Mouse (Mus musculus) embryonic facial prominence, embryonic 12.5 days (tissue): ENCODE data around the gene Lgals1. TPM values are rescaled to one million over a fixed set of nuclear protein-coding genes. Genes with fewer than 3 reads are reported as not detected.
A peak's percentile ranks its signal among the peaks of the same experiment; 100 is the strongest.

Source experiments
- ATAC-seq: fragments of 200-750 bp; cut with Nextera tagmentation; 2 replicates; pipeline ENCODE4 v1.8.0; 2017; ENCODE audit not compliant: insufficient number of reproducible peaks, insufficient read depth, low FRiP score, low TSS enrichment
- H3K27ac ChIP-seq: fragments of 300-500 bp; sonication (generic); 2 replicates; pipeline ENCODE4 v1.5.1; 2016; ENCODE audit warnings: mild to moderate bottlenecking
- H3K27me3 ChIP-seq: fragments of 300-500 bp; sonication (generic); 2 replicates; pipeline ENCODE4 v1.6.1; 2016; ENCODE audit warnings: mild to moderate bottlenecking, moderate library complexity
- H3K36me3 ChIP-seq: fragments of 300-500 bp; sonication (generic); 2 replicates; pipeline ENCODE4 v1.6.1; 2016; ENCODE audit warnings: mild to moderate bottlenecking
- H3K4me1 ChIP-seq: fragments of 300-500 bp; sonication (generic); 2 replicates; pipeline ENCODE4 v1.6.1; 2016
- H3K4me2 ChIP-seq: fragments of 300-500 bp; sonication (generic); replicated peaks from 2 replicates; pipeline ENCODE4 v1.6.1; 2016; ENCODE audit warnings: mild to moderate bottlenecking, moderate library complexity
- H3K4me3 ChIP-seq: fragments of 300-500 bp; sonication (generic); 2 replicates; pipeline ENCODE4 v1.5.1; 2016; ENCODE audit warnings: mild to moderate bottlenecking
- H3K9ac ChIP-seq: fragments of 300-500 bp; sonication (generic); 2 replicates; pipeline ENCODE4 v1.6.1; 2016; ENCODE audit warnings: mild to moderate bottlenecking, moderate library complexity
- H3K9me3 ChIP-seq: fragments of 300-500 bp; sonication (generic); 2 replicates; pipeline ENCODE4 v1.6.1; 2016; ENCODE audit warnings: mild to moderate bottlenecking, moderate library complexity
- WGBS: fragments of 180-500 bp; shearing (Covaris S2); methylation state at CpG from one replicate; pipeline ENCODE4 v1.1.7; 2016; 5-methylcytosine and 5-hydroxymethylcytosine counted together
- microRNA-seq: library from miRNA; unstranded; fragments of <30 nt; microRNA quantifications from one replicate; pipeline ENCODE4, GENCODE M21; 2017
- polyA plus RNA-seq: library from polyadenylated mRNA; unstranded; fragments of >200 nt; fragmentation: Nextera tagmentation; extraction: Ambion mirVana; gene quantifications from 2 replicates; pipeline ENCODE4 v1.2.1, GENCODE M21; 2016

Gene Lgals1
- polyA plus RNA-seq, 1 experiment from 2014 or later, result 1,294 TPM

DNA sequence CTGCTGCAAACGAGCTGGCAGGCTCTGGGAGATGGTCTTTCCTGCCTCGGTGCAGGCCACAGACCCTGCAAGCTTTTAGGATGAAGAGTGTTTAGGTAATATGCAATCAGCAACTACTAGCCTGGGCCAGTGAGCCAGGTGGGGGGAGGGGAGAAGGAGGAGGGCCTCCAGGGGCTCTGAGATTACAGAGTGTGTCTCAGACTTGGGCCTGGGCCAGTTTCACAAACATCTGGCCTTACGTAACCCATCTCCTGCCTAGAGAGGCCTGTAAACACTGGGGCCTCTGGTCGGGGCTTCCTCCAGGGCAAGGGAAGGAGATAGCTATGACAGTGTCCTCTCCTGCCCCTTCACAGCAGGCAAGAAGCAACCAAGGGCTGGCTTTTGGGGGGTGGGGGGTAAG is 52.4 kb downstream of the Lgals1 start:
- H3K4me3 ChIP-seq, result no peak overlapping the region
- H3K9me3 ChIP-seq, result no peaks in the 10 kb centered on the region
- peaks cover 4% of the 10 kb centered on the region; the same call in 1 of the 2 replicates for H3K36me3 ChIP-seq
- no peaks in the 10 kb centered on the region for H3K27me3 ChIP-seq
- ATAC-seq, result peak; percentile 24
- H3K27ac ChIP-seq, result peak overlapping the region; percentile 80
- 4% methylated on average over 4 of the region's 4 CpGs for WGBS
- peaks cover 27% of the 10 kb centered on the region for H3K4me1 ChIP-seq
- H3K4me2 ChIP-seq, result peak overlapping the region; percentile 18
- no peak overlapping the region for H3K9ac ChIP-seq

Small RNAs within 50 kb of the gene (microRNA-seq; reads per million reads assigned to microRNA genes)
- gene Mir6955, result not detected

Other genes with a start within 250 kb of the Lgals1 start
- gene Elfn2, start 208.0 kb upstream of the Lgals1 start, polyA plus RNA-seq, result 0.06 and 0.19 TPM in 2 replicates
- gene Mfng, start 153.2 kb upstream of the Lgals1 start, polyA plus RNA-seq, result 29.1 and 29.3 TPM in 2 replicates
- 3.6 TPM in 2 replicates for gene Card10, start 123.7 kb upstream of the Lgals1 start, polyA plus RNA-seq
- 25.6 and 25.7 TPM in 2 replicates for gene Cdc42ep1, start 84.1 kb upstream of the Lgals1 start, polyA plus RNA-seq
- not detected in 2 replicates for gene Lgals2, start 71.2 kb upstream of the Lgals1 start, polyA plus RNA-seq
- 50.0 and 51.1 TPM in 2 replicates for gene Gga1, start 49.5 kb upstream of the Lgals1 start, polyA plus RNA-seq
- 0.29 and 1.4 TPM in 2 replicates for gene Gm49510, start 27.1 kb upstream of the Lgals1 start, polyA plus RNA-seq
- gene Sh3bp1, start 27.0 kb upstream of the Lgals1 start, polyA plus RNA-seq, result 39.4 and 42.2 TPM in 2 replicates
- gene Pdxp, start 12.8 kb upstream of the Lgals1 start, polyA plus RNA-seq, result 37.3 and 37.6 TPM in 2 replicates
- gene Nol12, start 8.2 kb downstream of the Lgals1 start, polyA plus RNA-seq, result 59.0 and 60.5 TPM in 2 replicates
- gene Triobp, start 21.0 kb downstream of the Lgals1 start, polyA plus RNA-seq, result 41.5 and 48.1 TPM in 2 replicates
- gene H1f0, start 101.7 kb downstream of the Lgals1 start, polyA plus RNA-seq, result 513 and 519 TPM in 2 replicates
- not detected in 2 replicates for gene Galr3, start 115.2 kb downstream of the Lgals1 start, polyA plus RNA-seq
- 55.9 and 65.5 TPM in 2 replicates for gene Ankrd54, start 136.2 kb downstream of the Lgals1 start, polyA plus RNA-seq
- 229 and 235 TPM in 2 replicates for gene Eif3l, start 148.5 kb downstream of the Lgals1 start, polyA plus RNA-seq
- gene Micall1, start 182.2 kb downstream of the Lgals1 start, polyA plus RNA-seq, result 12.0 and 12.6 TPM in 2 replicates
- 359 and 385 TPM in 2 replicates for gene Polr2f, start 214.3 kb downstream of the Lgals1 start, polyA plus RNA-seq
- gene 1700088E04Rik, start 214.5 kb downstream of the Lgals1 start, polyA plus RNA-seq, result 7.3 and 7.4 TPM in 2 replicates
- gene Sox10, start 238.5 kb downstream of the Lgals1 start, polyA plus RNA-seq, result 21.1 and 21.7 TPM in 2 replicates